Mouse (Mus musculus): ENCODE data around the gene Gm6993.

Gm6993 gene

DNA sequence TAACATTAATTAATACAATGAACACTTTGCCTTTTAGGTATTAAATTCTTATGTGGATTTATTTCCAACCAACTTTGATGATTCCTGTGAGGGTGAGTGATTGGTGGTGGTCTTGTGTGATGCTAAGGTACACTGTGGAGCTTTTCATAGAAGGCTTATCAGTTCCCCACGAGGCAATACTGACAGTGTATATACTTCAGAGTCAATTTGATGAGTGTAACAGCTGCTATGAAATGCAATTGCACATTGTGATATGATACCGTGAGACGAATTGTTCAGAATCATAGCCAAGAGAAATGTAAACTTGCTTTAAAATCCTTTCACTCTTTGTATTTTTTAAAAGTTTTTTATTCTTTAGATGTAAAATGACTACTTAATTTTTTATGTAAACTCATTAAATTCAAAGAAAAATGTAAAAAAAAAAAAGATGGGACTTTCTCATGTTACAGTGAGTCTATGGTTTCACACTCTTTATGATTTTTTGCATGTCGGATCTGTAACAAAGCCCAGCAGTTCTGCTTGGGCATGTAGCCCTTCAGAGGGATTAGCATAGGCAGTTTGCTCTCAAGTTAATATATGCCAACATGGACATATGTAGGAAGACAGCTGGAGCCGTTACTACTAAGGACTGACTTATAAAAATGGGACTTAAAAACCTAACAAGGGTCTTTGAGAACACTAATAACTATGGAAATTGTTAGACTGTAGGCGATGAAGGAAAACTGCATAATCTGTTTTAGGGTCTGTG, 1.2 kb downstream of the Gm6993 start:
- no peak for DNase-seq

DNA sequence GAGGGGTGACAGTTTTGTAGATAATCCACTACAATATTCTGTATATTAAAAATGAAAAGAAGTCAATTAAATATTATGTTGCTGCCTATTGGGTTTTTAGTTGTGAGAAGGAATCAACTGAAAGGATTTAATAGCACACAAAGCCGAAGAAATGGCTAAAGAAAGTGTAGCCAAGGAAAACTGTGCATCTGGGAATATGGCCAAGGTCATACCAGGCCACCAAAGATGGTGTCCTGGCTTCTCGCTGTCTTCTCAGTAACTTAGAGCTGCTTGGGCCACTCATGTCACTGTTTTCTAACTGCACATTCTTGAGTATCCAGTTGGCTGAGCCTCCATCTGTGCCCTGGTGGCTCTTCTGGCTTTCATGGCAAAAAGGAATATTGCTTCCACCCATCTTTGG, 3.4 kb downstream of the Gm6993 start:
- no peak for DNase-seq

DNA sequence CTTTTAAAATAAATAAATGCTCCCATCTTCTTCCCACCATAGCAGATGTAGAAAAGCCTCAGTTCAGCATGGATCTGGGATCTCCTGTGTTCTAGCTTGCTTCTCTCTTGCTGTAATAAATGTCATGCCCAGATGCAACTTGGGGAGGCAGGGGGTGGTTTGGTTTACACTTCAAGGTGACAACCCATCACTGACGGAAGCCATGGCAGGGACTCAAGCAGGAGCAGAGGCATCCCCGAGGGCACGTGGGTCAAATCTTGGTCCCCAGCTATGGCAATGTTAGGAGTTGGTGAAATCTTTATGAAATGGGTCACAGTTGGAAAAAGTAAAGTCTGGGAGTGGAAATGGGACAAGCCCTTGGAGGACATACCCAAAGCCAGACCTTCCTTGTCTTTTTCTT, 4.1 kb downstream of the Gm6993 start:
- DNase-seq, result no peak

DNA sequence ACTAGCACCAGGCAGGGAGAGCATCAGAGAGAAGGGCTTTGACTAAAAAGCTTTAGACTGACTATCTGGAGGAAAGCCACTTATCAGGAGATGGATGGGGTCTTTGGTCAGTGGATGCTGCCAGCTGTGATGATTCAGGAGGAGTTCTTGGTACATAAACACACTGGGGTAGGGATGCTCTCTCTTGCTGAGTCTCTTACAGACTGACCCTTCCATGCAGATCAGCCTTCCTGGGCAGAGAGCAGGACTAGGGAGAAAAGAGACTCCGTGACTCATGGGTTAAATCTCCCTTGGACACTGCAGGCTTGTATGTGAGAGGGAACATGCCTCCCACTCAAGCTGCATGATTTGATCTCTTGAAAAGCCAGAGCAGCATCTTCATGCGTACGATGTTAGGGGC, 5.6 kb downstream of the Gm6993 start:
- DNase-seq, result no peak

DNA sequence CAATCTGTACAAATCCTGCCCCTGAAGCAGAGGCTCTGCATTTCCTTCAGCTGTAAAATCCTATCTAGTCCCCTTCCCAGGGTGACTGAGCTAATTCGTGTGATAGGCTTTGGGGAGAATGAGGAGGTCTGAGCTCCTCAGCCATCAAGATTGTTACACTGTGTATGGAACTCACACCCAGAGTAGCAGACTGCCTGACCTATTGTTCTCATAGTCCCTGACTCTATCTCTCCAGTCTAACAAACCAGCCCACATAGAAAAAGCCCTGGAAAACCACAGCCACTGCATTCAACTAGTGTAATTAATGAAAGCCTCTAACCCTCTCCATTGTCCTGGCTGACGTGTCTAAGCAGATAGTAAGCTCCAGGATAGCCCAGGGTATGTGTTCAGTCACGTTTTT, 6.0 kb downstream of the Gm6993 start:
- DNase-seq, result no peak

DNA sequence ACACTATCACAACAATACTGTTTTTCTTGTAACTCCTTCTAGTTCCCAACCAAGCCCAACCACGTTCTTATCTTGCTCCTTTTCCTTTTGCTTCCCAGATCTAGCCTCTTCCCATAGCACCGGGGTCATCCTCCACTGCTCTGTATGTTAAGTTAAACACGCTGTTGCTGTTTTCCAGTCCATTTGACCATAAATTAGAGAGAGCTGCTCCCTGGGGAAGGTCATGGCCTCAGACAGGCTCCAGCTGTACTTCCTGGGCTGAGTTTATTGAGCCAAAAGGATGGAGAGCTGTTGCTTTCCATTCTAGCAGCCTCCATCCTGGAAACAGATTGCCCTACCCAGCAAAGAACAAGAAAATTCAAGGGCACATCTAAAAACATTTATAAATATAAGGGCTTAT, 7.6 kb downstream of the Gm6993 start:
- no peak for DNase-seq

DNA sequence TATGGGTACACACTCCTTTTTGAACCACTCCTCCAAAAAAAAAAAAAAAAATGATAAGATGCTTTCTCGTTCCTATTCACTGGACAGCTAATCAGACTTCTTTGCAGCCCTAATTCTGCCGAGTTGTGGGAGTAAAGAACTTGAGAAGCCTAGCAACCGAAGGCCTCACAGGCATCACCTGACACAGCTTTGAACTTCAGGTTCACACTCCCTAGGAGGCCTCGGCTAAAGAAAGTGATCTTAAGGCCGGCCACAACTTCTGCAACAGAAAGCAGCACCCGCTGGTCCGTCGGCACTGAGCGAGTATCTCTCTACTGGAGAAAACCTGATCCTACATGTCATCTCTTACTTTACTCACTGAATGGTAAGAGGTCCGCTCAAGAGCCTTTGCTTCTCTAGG, 8.1 kb downstream of the Gm6993 start:
- no peak for DNase-seq

DNA sequence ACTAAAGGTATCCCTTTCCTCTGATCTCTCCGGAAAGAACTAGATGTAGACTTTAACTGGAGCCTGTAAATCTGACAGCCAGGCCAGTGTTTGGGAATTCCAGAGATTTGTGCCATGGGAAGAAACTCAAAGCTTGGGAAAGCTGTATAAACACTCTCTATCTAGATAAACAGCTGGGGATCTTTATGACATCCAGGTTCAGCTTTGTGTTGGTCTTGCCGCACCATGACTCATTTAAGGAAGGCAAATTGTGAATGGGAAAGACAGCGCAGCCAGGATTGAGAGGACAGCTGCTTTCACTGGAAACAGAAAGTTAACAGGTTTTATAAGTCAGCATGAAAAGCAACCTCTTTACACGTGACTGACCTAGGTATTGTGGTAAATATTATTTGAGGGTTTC, 11.7 kb downstream of the Gm6993 start:
- DNase-seq, result no peak

DNA sequence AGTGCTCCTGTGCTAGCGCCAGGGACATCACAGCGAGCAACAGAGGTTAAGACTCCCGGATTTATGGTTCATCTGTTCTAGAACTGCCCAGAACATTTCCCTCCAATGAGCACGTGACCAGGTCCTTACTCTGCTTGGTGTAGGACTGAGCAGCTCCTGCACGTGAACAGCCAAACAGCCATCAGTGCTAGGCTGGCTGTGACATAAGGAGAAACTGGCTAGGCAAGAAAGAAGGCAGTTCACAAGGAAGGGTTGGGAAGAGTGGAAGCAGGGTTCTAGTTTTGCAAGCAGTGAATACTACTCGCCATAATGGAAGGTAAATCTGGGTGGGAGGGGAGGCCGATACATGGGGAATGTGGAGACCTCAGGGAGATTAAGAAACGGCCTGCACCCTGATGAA, 14.4 kb downstream of the Gm6993 start:
- DNase-seq, result no peak

DNA sequence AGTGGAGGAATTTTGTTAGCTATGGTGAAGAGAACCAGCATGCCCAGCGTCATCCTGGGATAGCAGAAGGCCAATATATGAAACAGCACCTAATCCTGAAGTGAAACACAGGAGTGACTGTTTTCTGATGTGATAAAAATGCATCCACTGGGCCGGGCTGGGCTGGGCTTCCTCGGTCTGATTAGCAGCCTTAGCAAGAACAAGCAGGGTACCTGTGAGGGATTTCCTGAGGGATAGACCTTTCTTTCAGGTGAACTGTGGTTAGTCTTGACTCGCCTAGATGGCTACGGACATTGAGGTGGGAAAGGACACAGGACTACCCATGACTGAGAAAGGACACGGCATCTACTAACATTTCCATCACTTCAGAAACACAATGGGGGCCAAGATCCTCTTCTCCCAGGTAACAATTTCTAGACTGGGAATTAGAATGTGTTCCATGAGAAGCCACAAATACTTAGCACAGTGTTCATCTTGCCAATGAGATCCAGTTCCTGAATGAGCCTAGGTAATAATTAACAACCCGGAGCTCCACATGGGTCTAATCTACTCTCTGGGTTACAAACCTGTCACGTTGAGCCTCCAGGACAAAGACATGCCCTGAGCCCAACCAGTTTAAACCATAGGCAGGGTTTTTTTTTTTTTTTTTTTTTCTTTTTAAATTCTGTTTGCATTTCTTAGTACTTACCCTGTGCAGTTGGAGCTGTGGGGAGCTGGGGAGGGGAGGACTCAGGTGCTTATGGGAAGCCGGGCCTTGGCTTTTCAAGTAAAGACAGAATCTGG, 15.7 kb downstream of the Gm6993 start:
- no peak for DNase-seq

DNA sequence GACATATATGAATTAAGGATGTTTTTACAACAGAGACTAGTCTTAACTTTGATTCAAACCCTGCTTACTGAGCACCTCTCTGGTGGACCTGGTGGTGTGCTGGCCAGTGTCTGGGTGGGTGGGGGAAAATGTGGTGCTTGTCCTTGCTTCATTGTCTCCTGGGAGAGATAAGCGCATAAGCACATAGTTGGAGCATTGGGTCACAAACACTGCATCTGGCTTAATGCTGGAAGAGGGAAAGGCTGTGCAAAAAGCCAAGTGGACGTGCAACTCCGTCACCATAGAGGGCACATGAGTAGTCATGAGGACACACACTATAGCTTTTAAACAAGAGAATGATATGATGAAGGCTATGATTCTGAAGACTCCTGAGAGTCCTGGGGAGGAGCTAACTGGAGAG, 21.3 kb downstream of the Gm6993 start:
- DNase-seq, result no peak

DNA sequence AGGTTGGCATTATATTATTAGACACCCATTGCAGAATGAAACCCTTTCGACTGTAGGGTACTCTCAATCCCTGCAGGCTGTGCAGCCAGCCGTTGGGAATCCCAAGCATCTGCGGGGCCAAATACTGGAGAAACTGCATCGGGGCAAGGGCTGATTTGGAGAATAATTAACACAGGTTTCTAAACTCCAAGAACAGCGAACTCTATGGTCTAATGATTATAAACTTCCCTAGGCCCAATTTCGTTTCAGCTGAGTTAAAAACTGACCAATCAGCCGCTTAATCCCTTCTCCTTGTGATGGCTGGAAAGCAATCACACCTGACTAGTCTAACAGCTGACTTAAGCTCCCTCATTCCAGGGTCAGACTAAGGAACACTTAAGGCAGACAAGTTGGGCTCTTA, 23.4 kb downstream of the Gm6993 start:
- no peak for DNase-seq

DNA sequence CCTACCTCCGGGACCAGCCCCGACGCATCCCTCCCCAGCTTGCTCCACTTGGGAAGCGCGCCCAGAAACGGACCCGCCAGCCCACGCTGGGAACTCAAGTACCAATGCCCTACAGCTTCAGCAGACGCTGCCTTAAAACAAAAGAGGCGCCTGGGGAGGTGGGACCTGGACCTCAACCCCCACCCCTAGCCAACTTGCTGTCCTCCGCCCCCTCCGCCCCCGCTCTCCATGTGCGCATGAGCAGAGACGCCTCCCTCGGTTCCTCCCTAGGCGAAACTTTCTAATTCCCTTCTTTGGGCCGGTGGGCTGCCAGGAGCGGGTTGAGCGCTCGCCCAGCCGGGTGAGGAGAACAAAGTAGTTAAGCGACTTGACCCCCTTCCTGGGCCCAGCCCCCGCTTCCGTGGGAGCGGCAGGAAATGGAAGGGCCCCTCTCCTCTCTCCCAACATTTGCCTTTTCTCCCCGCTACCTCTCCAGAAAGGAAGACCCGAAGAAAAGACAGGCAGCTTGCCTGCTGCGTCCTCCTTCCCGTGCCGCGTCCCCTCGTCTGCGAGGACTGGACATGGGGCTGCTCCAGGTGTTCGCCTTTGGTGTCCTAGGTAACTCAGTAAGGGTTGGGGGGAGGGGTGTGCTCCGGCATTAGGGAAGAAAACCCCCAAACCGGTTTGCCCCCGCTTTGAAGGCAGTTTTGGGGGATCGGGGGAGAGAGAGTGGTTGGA, 24.6 kb downstream of the Gm6993 start, which contains the start of gene Lamb1:
Gene Lamb1 (plus strand): TSS at position 230 of the 717 bp plus-strand sequence.
- peak; percentile 29 for DNase-seq

DNA sequence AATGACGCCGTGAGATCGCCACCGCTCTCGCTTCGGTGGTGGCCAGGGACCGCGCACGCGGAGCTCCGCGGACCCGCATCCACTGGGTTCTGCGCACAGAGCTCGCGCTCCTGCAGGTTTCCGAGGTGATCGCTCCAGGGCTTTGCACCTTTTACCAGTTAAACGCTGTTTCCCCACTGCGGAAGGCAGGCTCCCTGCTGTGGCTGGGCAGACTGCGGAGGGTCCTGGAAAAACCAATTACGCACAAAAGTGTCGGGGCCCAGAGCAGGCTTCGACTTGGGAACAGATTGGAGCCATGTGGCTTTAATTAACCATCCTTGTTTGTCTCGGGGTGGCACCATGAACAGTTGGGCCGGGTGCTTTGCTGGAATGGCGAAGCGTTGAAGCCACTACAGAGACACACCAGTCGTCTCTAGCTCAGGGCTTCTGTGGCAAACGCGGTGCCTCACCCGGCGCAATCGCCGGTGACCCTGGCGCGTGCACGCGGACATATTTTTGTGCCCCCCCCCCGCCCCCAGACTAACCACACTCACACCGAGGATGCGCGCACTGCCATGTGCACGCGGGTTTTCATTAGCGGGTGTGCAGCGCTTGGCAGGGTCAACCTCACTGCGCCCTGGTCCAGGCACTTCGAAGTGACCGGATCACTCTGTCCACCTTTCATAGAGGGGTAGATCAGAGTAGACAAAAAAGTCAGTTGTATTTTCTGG, 25.3 kb downstream of the Gm6993 start:
- DNase-seq, result peak; percentile 42

DNA sequence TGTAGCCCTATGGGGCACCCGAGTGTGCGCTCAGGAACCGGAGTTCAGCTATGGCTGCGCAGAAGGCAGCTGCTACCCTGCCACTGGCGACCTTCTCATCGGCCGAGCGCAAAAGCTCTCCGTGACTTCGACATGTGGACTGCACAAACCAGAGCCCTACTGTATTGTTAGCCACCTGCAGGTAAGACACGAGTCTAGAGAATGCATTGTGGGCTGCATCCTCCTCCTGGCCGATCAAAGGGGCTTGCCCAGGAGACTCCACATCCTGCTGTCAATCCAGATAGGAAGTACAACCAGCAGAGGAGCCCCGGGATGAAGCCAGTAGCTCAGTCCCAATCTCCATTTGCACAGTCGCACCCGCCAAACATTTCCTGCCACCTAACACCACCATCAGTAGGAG, 26.1 kb downstream of the Gm6993 start:
- peak; percentile 11 for DNase-seq

DNA sequence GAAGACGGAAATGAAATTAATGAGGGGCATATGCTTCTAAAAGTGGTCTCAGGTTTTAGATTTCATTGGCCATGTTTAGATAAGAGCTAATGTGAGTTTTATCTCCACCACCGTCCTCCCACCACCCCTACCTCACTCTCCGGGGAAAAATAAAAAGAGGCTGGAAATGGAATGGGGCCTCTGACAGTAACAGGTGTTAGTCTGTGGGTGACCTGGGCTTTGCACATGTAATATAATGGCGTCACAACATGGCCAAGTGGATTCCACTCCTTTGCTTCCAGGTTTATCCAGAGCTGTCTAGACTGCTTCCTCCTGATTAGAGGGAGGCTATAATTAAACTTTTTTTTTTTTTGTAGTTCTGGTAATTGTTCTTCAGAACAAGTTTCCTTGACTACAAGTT, 26.8 kb downstream of the Gm6993 start:
- DNase-seq, result no peak

DNA sequence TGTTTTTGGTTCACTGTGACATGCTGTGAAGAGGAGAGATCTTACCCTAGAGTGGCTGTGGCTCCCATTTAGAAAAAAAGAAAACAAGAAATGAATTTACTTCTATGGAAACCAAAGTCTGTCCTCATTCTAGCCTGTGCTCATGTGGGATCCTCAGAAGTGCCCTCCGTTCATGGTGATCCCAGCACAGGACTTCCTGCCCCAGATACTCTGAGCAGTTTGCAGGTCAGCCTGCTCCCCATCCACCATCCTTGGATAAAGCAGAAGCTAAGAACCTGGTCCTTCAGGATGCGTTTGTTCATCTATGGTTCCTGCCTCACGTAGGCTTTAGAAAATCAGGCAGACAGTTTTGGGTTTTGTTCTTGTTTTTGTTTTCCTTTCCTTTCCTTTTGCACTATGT, 27.7 kb downstream of the Gm6993 start:
- no peak for DNase-seq

DNA sequence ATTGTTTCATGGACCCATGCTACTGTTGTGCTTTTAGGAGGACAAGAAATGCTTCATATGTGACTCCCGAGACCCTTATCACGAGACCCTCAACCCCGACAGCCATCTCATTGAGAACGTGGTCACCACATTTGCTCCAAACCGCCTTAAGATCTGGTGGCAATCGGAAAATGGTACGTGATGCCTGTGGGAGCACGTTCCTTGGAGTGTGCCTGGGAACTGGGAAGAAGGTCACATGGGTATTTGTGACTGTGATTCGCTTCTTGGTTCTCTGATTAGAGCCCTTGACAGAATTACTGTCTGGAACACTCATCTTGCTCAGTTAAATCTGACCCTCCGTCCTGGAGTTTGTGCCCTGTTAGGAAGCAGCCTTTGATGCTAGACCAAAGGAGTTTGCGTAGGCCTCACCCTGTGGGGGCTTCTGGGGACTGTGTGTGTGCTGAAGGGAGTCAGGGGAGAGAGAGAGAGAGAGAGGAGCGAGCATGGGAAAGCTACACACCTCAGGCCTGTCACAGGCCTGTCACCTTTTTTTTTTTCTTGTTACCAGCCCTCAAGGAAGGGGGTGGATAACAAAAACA, 28.5 kb downstream of the Gm6993 start:
- DNase-seq, result no peak

DNA sequence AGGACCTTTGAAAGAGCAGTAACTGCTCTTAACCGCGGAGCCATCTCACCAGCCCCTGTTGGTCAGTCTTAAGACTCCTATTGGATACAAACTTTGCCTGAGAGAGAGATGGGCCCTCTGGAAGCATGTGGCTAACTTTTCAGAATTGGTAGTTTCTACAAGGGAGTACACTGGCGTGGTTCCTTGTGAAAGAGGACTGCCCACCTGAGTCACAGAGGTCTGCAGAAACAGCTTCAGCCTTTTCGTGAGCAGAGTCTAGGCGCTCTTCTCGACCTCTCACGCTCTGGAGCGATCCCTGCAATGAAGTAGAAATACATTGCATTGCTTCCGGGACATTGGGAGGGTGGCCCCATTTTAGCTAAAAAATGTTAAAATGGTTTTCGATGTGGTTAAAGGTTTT, 29.8 kb downstream of the Gm6993 start:
- no peak for DNase-seq

DNA sequence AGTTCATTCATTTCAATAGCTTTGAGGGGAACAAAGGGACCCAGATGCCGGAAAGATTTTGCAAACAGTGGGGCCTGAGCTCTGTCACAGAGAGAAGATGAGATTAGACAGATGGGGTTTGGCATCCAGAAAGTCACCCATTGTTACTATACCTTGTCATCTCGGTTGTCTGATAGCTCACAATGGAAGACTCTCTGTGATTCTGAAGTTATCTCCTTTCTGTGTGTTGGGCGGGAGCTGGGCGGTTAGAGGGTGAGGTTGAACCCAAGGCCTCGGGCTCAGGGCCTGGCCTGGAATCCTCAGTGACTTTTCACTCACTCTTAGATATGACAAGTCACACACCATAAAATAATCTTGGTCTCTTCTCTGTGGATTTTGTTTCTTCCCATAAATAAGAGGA, 30.2 kb downstream of the Gm6993 start:
- DNase-seq, result no peak

DNA sequence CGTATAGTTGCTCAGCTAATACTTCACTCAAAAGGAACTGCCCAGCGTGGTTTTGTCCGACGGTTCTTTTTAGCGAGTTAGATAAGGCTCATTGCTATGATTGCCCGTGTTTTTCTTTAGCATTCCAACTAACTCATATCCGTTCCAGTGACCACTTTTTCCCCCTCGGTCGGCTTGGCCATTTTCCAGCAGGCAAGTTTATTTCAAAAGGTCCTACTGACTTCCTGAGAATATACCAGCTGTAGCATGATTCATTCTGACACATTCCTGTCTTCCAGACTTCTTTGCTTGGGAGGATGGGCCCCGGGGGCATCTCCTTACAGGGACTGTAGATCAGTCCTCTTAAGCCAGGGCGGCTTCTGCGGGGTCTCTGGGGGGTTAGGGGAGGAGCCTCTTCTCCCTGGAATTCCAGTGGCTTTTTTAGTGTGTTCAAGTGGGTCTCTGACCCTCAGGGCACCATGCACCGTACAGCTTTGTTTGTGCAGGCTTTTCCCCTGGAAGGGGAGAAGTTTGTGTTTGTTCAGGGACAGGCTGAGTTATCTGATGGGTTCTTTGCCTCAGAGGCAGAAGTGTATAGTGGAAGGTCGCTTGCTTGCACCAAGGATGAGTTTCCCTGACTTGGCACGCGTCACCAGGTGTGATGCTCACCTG, 30.9 kb downstream of the Gm6993 start:
- no peak for DNase-seq

DNA sequence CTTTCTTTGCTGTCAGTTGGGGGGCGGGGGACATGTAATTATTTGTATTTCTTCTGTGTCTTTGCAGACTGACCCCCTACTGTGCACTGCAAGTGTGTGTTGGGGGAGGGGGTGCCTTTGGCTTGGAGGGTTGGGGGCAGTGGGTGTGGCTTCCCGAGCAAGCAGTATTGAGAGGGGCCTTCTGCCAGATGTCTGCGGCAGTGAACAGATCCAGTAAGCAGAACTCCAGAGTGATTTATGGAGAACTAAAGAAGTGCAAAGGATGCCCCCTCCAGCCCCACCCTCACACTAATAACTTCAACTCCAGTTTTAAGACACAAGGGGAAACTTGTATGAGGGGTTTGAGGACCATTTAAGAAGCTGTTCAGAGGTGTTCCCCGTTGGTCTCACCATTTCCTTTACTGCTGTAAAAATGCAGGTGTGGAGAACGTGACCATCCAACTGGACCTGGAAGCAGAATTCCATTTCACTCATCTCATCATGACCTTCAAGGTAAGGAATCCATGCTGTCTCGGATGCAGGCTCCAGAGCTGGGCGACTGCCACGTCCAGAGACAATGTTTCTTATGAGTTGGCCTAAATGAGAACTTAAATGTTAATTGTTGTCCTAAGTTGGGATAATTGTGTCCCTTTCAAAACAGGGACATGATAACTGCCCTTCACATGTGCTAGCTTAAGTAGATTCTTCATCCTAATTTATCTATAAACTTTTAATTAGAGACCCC, 31.6 kb downstream of the Gm6993 start:
- no peak for DNase-seq

Data from right cerebral cortex, postnatal 25 days (tissue).